Mouse (Mus musculus) heart, embryonic 11.5 days (tissue): ENCODE measurements around the gene Rac2. TPM values are rescaled to one million over a fixed set of nuclear protein-coding genes. Genes with fewer than 3 reads are reported as not detected.
A peak's percentile ranks its signal among the peaks of the same experiment; 100 is the strongest.

Experiments used
- ATAC-seq: fragments of 200-750 bp; cut with Nextera tagmentation; replicated peaks from 2 replicates; pipeline ENCODE4 v1.8.0; 2017; ENCODE audit warnings: moderate library complexity; ENCODE audit not compliant: insufficient number of reproducible peaks, low FRiP score, low TSS enrichment
- H3K27ac ChIP-seq: fragments of 300-500 bp; sonication (generic); 2 replicates; pipeline ENCODE4 v1.5.1; 2014; ENCODE audit warnings: mild to moderate bottlenecking, low read depth, low read length
- H3K27me3 ChIP-seq: fragments of 300-500 bp; sonication (generic); 2 replicates; pipeline ENCODE4 v1.6.1; 2014; ENCODE audit warnings: mild to moderate bottlenecking, low read length, mixed read lengths; ENCODE audit not compliant: control insufficient read depth, insufficient read depth
- H3K36me3 ChIP-seq: fragments of 300-500 bp; sonication (generic); 2 replicates; pipeline ENCODE4 v1.6.1; 2014; ENCODE audit warnings: mild to moderate bottlenecking, low read length, moderate library complexity, mixed read lengths; ENCODE audit not compliant: control insufficient read depth, insufficient read depth
- H3K4me1 ChIP-seq: fragments of 300-500 bp; sonication (generic); 2 replicates; pipeline ENCODE4 v1.6.1; 2014; ENCODE audit warnings: low read length; ENCODE audit not compliant: control insufficient read depth, insufficient read depth
- H3K4me2 ChIP-seq: fragments of 300-500 bp; sonication (generic); 2 replicates; pipeline ENCODE4 v1.6.1; 2014; ENCODE audit warnings: mild to moderate bottlenecking, moderate library complexity
- H3K4me3 ChIP-seq: fragments of 300-500 bp; sonication (generic); 2 replicates; pipeline ENCODE4 v1.5.1; 2014; ENCODE audit warnings: low read depth, low read length
- H3K9ac ChIP-seq: fragments of 300-500 bp; sonication (generic); 2 replicates; pipeline ENCODE4 v1.6.1; 2014; ENCODE audit warnings: mild to moderate bottlenecking, low read depth, low read length, moderate library complexity
- H3K9me3 ChIP-seq: fragments of 300-500 bp; sonication (generic); replicated peaks from 2 replicates; pipeline ENCODE4 v1.6.1; 2016; ENCODE audit warnings: low read length; ENCODE audit not compliant: control insufficient read depth
- WGBS: fragments of 180-500 bp; shearing (Covaris S2); extraction: QIAGEN DNeasy Blood & Tissue Kit; methylation state at CpG from one replicate; pipeline ENCODE4 v1.1.7; 2014; ENCODE audit not compliant: insufficient replicate concordance; 5-methylcytosine and 5-hydroxymethylcytosine counted together
- polyA plus RNA-seq: library from polyadenylated mRNA; unstranded; fragments of >200 nt; fragmentation: Nextera tagmentation; extraction: Ambion mirVana; gene quantifications from 2 replicates; pipeline ENCODE4 v1.2.1, GENCODE M21; 2014

Gene Rac2
- polyA plus RNA-seq, 1 experiment from 2014 or later: 9.2 TPM

- no peak overlapping the region for H3K27ac ChIP-seq
Observed at GRCm38 (mm10) chr15:78592452-78592968, 19.9 kb upstream of the Rac2 start.

GRCm38 (mm10) chr15:78591680-78592451 lies 19.3 kb upstream of the Rac2 start:
- Histone ChIP-seq H3K9me3 (no peaks in the 10 kb centered on the region), H3K4me3 (no peak overlapping the region), H3K4me2 (no peak overlapping the region), H3K9ac (no peak overlapping the region), H3K36me3 (no peaks in the 10 kb centered on the region), H3K27ac (no peak overlapping the region), H3K27me3 (no peaks in the 10 kb centered on the region), H3K4me1 (no peaks in the 10 kb centered on the region)
- ATAC-seq: no peak
- WGBS: 60% methylated on average over 15 of the region's 15 CpGs

More at GRCm38 (mm10) chr15:78592452-78592968, 19.9 kb upstream of the Rac2 start:
- Histone ChIP-seq H3K4me3 (no peak overlapping the region), H3K27me3 (no peaks in the 10 kb centered on the region), H3K4me2 (no peak overlapping the region), H3K4me1 (no peaks in the 10 kb centered on the region), H3K36me3 (no peaks in the 10 kb centered on the region), H3K9ac (no peak overlapping the region), H3K9me3 (no peaks in the 10 kb centered on the region)
- WGBS: 71% methylated on average over 14 of the region's 14 CpGs
- ATAC-seq: no peak

- Histone ChIP-seq H3K27me3 (no peaks in the 10 kb centered on the region), H3K36me3 (no peaks in the 10 kb centered on the region), H3K4me1 (no peaks in the 10 kb centered on the region), H3K27ac (no peak overlapping the region), H3K4me3 (no peak overlapping the region), H3K4me2 (no peak overlapping the region), H3K9me3 (no peaks in the 10 kb centered on the region), H3K9ac (no peak overlapping the region)
- ATAC-seq: no peak
- 72% methylated on average over 6 of the region's 6 CpGs for WGBS
Observed at GRCm38 (mm10) chr15:78590785-78591184, 18.2 kb upstream of the Rac2 start.

GRCm38 (mm10) chr15:78589936-78590335 lies 17.4 kb upstream of the Rac2 start:
- Histone ChIP-seq H3K4me1 (no peaks in the 10 kb centered on the region), H3K36me3 (no peaks in the 10 kb centered on the region), H3K9me3 (no peaks in the 10 kb centered on the region), H3K9ac (no peak overlapping the region), H3K4me3 (no peak overlapping the region), H3K27ac (no peak overlapping the region), H3K4me2 (no peak overlapping the region), H3K27me3 (no peaks in the 10 kb centered on the region)
- WGBS: 63% methylated on average over 6 of the region's 6 CpGs
- no peak for ATAC-seq

GRCm38 (mm10) chr15:78588900-78589299 lies 16.3 kb upstream of the Rac2 start:
- H3K9ac ChIP-seq: no peak overlapping the region
- no peaks in the 10 kb centered on the region for H3K27me3 ChIP-seq
- H3K27ac ChIP-seq: no peak overlapping the region
- no peaks in the 10 kb centered on the region for H3K4me1 ChIP-seq
- 76% methylated on average over 4 of the region's 4 CpGs for WGBS
- H3K4me2 ChIP-seq: no peak overlapping the region
- no peak for ATAC-seq
- H3K36me3 ChIP-seq: no peaks in the 10 kb centered on the region
- H3K4me3 ChIP-seq: no peak overlapping the region
- H3K9me3 ChIP-seq: no peaks in the 10 kb centered on the region

GRCm38 (mm10) chr15:78588049-78588448 lies 15.5 kb upstream of the Rac2 start:
- no peaks in the 10 kb centered on the region for H3K4me1 ChIP-seq
- H3K27me3 ChIP-seq: no peaks in the 10 kb centered on the region
- no peaks in the 10 kb centered on the region for H3K9me3 ChIP-seq
- H3K4me3 ChIP-seq: no peak overlapping the region
- no peak overlapping the region for H3K27ac ChIP-seq
- WGBS: 52% methylated on average over 4 of the region's 4 CpGs
- no peak overlapping the region for H3K4me2 ChIP-seq
- H3K9ac ChIP-seq: no peak overlapping the region
- ATAC-seq: no peak
- H3K36me3 ChIP-seq: no peaks in the 10 kb centered on the region

- no peak overlapping the region for H3K9ac ChIP-seq
- H3K9me3 ChIP-seq: no peaks in the 10 kb centered on the region
- no peaks in the 10 kb centered on the region for H3K4me1 ChIP-seq
- H3K4me3 ChIP-seq: no peak overlapping the region
- WGBS: 60% methylated on average over 18 of the region's 18 CpGs
- H3K4me2 ChIP-seq: no peak overlapping the region
- H3K27me3 ChIP-seq: no peaks in the 10 kb centered on the region
- H3K27ac ChIP-seq: no peak overlapping the region
- 0 out of 2 replicates have a peak, but pooled peaks have one; percentile 40 for ATAC-seq
- H3K36me3 ChIP-seq: no peaks in the 10 kb centered on the region
Observed at GRCm38 (mm10) chr15:78587050-78587994, 14.7 kb upstream of the Rac2 start.

- ATAC-seq: no peak
- Histone ChIP-seq H3K27ac (no peak overlapping the region), H3K27me3 (no peaks in the 10 kb centered on the region)
Observed at GRCm38 (mm10) chr15:78585404-78585803, 12.8 kb upstream of the Rac2 start.

More at GRCm38 (mm10) chr15:78585404-78585803, 12.8 kb upstream of the Rac2 start:
- WGBS: 83% methylated on average over 7 of the region's 7 CpGs
- Histone ChIP-seq H3K36me3 (no peaks in the 10 kb centered on the region), H3K9me3 (no peaks in the 10 kb centered on the region), H3K9ac (no peak overlapping the region), H3K4me1 (peaks cover 5% of the 10 kb centered on the region; the same call in 1 of the 2 replicates), H3K4me3 (no peak overlapping the region), H3K4me2 (no peak overlapping the region)
